8 mouse cellular contexts compared by ENCODE assay signal in the genomic region with DNA sequence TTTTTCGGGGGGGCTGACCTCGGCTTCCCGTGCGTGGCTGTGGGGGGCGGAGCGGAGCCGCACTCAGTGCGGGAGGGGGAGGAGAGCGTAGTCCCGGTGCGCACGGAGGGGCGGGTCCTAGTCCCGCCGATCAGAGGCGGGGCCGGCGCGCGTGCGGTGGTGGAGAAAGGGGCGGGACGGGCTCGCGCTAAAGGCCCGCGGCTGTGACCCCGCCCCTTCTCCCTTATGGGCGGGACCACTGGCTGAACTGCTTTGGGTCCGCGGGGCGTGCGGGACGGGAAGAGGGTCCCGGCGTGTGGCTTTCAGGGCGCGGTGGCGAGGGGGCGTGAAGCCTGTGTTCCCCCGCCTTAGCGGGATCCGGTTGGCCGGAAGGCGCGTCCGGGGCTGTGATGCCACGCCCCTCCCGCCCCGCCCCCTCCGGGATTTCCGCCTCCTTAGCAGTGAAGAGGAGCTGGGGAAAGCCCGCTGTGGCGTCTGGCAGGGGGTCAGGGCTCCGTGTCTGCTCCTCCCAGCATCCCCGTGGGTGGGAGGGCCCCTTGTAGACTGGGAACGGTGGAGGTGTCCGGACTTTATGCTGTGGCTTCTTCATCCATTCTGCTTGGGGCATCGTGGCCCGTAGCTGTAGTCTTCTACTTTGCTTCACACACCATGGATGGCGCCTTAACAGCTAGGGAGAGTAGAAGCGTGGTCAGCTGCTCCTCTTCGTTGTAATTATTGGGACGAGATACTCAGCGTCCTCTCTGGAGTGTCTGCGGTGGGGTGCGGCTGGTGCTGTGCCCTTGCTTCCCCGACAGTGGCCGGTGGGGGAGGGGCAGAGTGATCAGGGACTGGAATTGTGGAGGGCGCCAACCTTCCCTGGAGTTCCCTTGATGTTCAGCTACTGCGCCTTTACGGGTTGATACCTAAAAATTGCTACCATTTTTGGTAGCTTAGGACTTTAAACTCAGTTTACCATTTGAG. TPM values are rescaled to one million over a fixed set of nuclear protein-coding genes. Genes with fewer than 3 reads are reported as not detected.
DNase-seq lines count a peak whose midpoint lies in the region; ATAC-seq lines count a peak whose summit lies in the region.

No protein-coding gene starts in this region.

- H3K4me2 ChIP-seq in heart, embryonic 14.5 days (ENCODE audit: low read length) = peak overlapping the region; percentile 97
- peak overlapping the region; percentile 99 for H3K4me2 ChIP-seq in liver, embryonic 13.5 days
- H3K4me2 ChIP-seq in stomach, embryonic 14.5 days (replicated peaks; ENCODE audit: low read depth, low read length) = peak overlapping the region; percentile 59

- peak overlapping the region; percentile 94 to 96 for H3K4me3 ChIP-seq in heart, embryonic 14.5 days (ENCODE audit: control insufficient read depth in 1 of 2, insufficient read depth in 1 of 2, low read depth in 1 of 2, low read length in 2 of 2)
- H3K4me3 ChIP-seq in liver, embryonic 13.5 days (replicated peaks) = peak overlapping the region; percentile 94
- peak overlapping the region; percentile 74 for H3K4me3 ChIP-seq in stomach, embryonic 14.5 days (ENCODE audit: low read depth, low read length)

- peaks cover 6 to 18% of the 10 kb centered on the region in 2 experiments; a peak in 3 of 4 replicates for H3K4me1 ChIP-seq in heart, embryonic 14.5 days (ENCODE audit: control insufficient read depth in 2 of 2, insufficient read depth in 2 of 2, low read length in 2 of 2)
- H3K4me1 ChIP-seq in liver, embryonic 13.5 days (replicated peaks) = peaks cover 46% of the 10 kb centered on the region
- peaks cover 7% of the 10 kb centered on the region; the same call in 1 of the 2 replicates for H3K4me1 ChIP-seq in stomach, embryonic 14.5 days (ENCODE audit: control insufficient read depth, insufficient read depth, low read length)

- H3K27me3 ChIP-seq in heart, embryonic 14.5 days (ENCODE audit: control insufficient read depth, insufficient read depth, low read length) = no peaks in the 10 kb centered on the region
- no peaks in the 10 kb centered on the region for H3K27me3 ChIP-seq in liver, embryonic 13.5 days
- no peaks in the 10 kb centered on the region for H3K27me3 ChIP-seq in stomach, embryonic 14.5 days (ENCODE audit: control insufficient read depth, insufficient read depth, low read length)

- under 1% methylated on average over 50 of the region's 72 CpGs for WGBS in heart, embryonic 14.5 days
- WGBS in liver, embryonic 13.5 days (ENCODE audit: insufficient replicate concordance) = 1% methylated on average over 69 of the region's 72 CpGs
- WGBS in stomach, embryonic 14.5 days = 1% methylated on average over 67 of the region's 72 CpGs

- peak; percentile 37 for ATAC-seq in heart, embryonic 14.5 days (ENCODE audit: insufficient number of reproducible peaks, insufficient read depth, low FRiP score, low read depth)
- ATAC-seq in liver, embryonic 13.5 days (ENCODE audit: low read depth) = peak; percentile 22
- ATAC-seq in stomach, embryonic 14.5 days (ENCODE audit: insufficient number of reproducible peaks, insufficient read depth, low FRiP score, low read depth) = peak; percentile 11; the same call in 1 of the 2 replicates

- peak; percentile 95 for DNase-seq in CD4-positive helper T cell, adult 2 months (ENCODE audit: low read depth, low spot score)
- DNase-seq in brain, embryonic 18.5 days (ENCODE audit: low read depth, low spot score) = peak; percentile 75
- peak; percentile 71 for DNase-seq in fibroblast of lung, adult 2 months (ENCODE audit: low read depth)
- DNase-seq in kidney, postnatal 25 days = peak; percentile 92 to 95
- peak; percentile 86 for DNase-seq in liver, embryonic 13.5 days
- DNase-seq in natural killer cell, adult 2 months (ENCODE audit: low spot score in 2 of 2) = peak; percentile 87 to 88

- no peaks in the 10 kb centered on the region for H3K9me3 ChIP-seq in heart, embryonic 14.5 days (ENCODE audit: control insufficient read depth, low read length)
- H3K9me3 ChIP-seq in liver, embryonic 13.5 days (replicated peaks) = no peaks in the 10 kb centered on the region
- H3K9me3 ChIP-seq in stomach, embryonic 14.5 days (ENCODE audit: control insufficient read depth, low read depth, low read length) = no peaks in the 10 kb centered on the region

- no peaks in the 10 kb centered on the region for H3K36me3 ChIP-seq in heart, embryonic 14.5 days (ENCODE audit: control insufficient read depth, insufficient read depth, low read length)
- H3K36me3 ChIP-seq in liver, embryonic 13.5 days = 0 out of 2 replicates have a peak, but pooled peaks cover 4% of the 10 kb centered on the region
- no peaks in the 10 kb centered on the region for H3K36me3 ChIP-seq in stomach, embryonic 14.5 days (ENCODE audit: control insufficient read depth, insufficient read depth, low read length)

- H3K9ac ChIP-seq in heart, embryonic 14.5 days (ENCODE audit: low read length) = peak overlapping the region; percentile 94
- peak overlapping the region; percentile 92 for H3K9ac ChIP-seq in liver, embryonic 13.5 days
- H3K9ac ChIP-seq in stomach, embryonic 14.5 days (replicated peaks; ENCODE audit: low read depth, low read length) = peak overlapping the region; percentile 60

- peak overlapping the region; percentile 96 to 99 for H3K27ac ChIP-seq in heart, embryonic 14.5 days (replicated peaks in 1 of 2; ENCODE audit: control insufficient read depth in 1 of 2, insufficient read depth in 1 of 2, low read depth in 2 of 2, low read length in 2 of 2)
- H3K27ac ChIP-seq in liver, embryonic 13.5 days = peak overlapping the region; percentile 98
- H3K27ac ChIP-seq in stomach, embryonic 14.5 days (ENCODE audit: low read length) = peak overlapping the region; percentile 98

RNA-seq across cellular contexts. Expression of gene Sin3a, which starts 5.1 kb away (rescaled TPM):
- polyA plus RNA-seq in heart, embryonic 14.5 days (2014; fragmentation: Nextera tagmentation; extraction: Ambion mirVana) = 25.2 and 29.2 TPM in 2 replicates
- 13.3 and 16.5 TPM in 2 replicates for polyA plus RNA-seq in liver, embryonic 13.5 days (2015; fragmentation: Nextera tagmentation; extraction: Ambion mirVana)
- 42.7 and 46.4 TPM in 2 replicates for polyA plus RNA-seq in stomach, embryonic 14.5 days (2014; fragmentation: Nextera tagmentation; extraction: Ambion mirVana)

RNA-seq across cellular contexts. Expression of gene Man2c1, which starts 53.5 kb away (rescaled TPM):
- 33.1 and 34.3 TPM in 2 replicates for polyA plus RNA-seq in heart, embryonic 14.5 days (2014; fragmentation: Nextera tagmentation; extraction: Ambion mirVana)
- 17.3 and 19.5 TPM in 2 replicates for polyA plus RNA-seq in liver, embryonic 13.5 days (2015; fragmentation: Nextera tagmentation; extraction: Ambion mirVana)
- polyA plus RNA-seq in stomach, embryonic 14.5 days (2014; fragmentation: Nextera tagmentation; extraction: Ambion mirVana) = 43.7 and 45.3 TPM in 2 replicates

Comparison
In these comparisons a context has a peak if more than half of its experiments do, and no peak if none do; other contexts are left out.
1. Peak in every context shown above with its lines: DNase-seq, ATAC-seq, H3K4me3 ChIP-seq and H3K27ac ChIP-seq.